Mouse (Mus musculus): ENCODE results near the gene Cyb5d1. TPM values are rescaled to one million over a fixed set of nuclear protein-coding genes. Genes with fewer than 3 reads are reported as not detected.
A peak's percentile ranks its signal among the peaks of the same experiment; 100 is the strongest.

Cyb5d1 gene
- polyA plus RNA-seq, 1 experiment: 40.2 TPM

GRCm38 (mm10) chr11:69379600-69379999 is 15.8 kb downstream of the Cyb5d1 start:
- TF ChIP-seq POLR2A (IDR thresholded peaks at IDR 0.05; ENCODE audit: borderline replicate concordance, insufficient read depth, low read length) (no peak), CTCF (IDR thresholded peaks at IDR 0.05; ENCODE audit: borderline replicate concordance, insufficient read depth, low read depth, low read length) (no peak)

GRCm38 (mm10) chr11:69377766-69378165 is 17.7 kb downstream of the Cyb5d1 start:
- H3K27ac ChIP-seq (ENCODE audit: insufficient read depth, low read length): no peak overlapping the region
- H3K4me3 ChIP-seq (replicated peaks; ENCODE audit: insufficient read depth, low read depth, low read length): no peak overlapping the region
- TF ChIP-seq POLR2A (IDR thresholded peaks at IDR 0.05; ENCODE audit: borderline replicate concordance, insufficient read depth, low read length): no peak
- TF ChIP-seq CTCF (IDR thresholded peaks at IDR 0.05; ENCODE audit: borderline replicate concordance, insufficient read depth, low read depth, low read length): no peak
- no peak for DNase-seq
- WGBS: 84% methylated on average over 3 of the region's 3 CpGs
- peaks cover 19% of the 10 kb centered on the region for H3K4me1 ChIP-seq (ENCODE audit: control insufficient read depth, insufficient read depth, low read length)
- no peaks in the 10 kb centered on the region for H3K27me3 ChIP-seq (ENCODE audit: control insufficient read depth, insufficient read depth, low read length)

More at GRCm38 (mm10) chr11:69379600-69379999, 15.8 kb downstream of the Cyb5d1 start:
- Histone ChIP-seq H3K4me1 (ENCODE audit: control insufficient read depth, insufficient read depth, low read length) (peaks cover 15% of the 10 kb centered on the region), H3K27me3 (ENCODE audit: control insufficient read depth, insufficient read depth, low read length) (no peaks in the 10 kb centered on the region), H3K27ac (ENCODE audit: insufficient read depth, low read length) (no peak overlapping the region), H3K4me3 (replicated peaks; ENCODE audit: insufficient read depth, low read depth, low read length) (no peak overlapping the region)
- no peak for DNase-seq
- 91% methylated on average over 3 of the region's 3 CpGs for WGBS

GRCm38 (mm10) chr11:69375646-69376045 is 19.8 kb downstream of the Cyb5d1 start:
- TF ChIP-seq POLR2A (IDR thresholded peaks at IDR 0.05; ENCODE audit: borderline replicate concordance, insufficient read depth, low read length): no peak
- no peak for TF ChIP-seq CTCF (IDR thresholded peaks at IDR 0.05; ENCODE audit: borderline replicate concordance, insufficient read depth, low read depth, low read length)
- Histone ChIP-seq H3K27ac (ENCODE audit: insufficient read depth, low read length) (no peak overlapping the region), H3K27me3 (ENCODE audit: control insufficient read depth, insufficient read depth, low read length) (no peaks in the 10 kb centered on the region), H3K4me3 (replicated peaks; ENCODE audit: insufficient read depth, low read depth, low read length) (no peak overlapping the region), H3K4me1 (ENCODE audit: control insufficient read depth, insufficient read depth, low read length) (peaks cover 17% of the 10 kb centered on the region)
- no peak for DNase-seq
- WGBS: 86% methylated on average over 4 of the region's 4 CpGs

GRCm38 (mm10) chr11:69373223-69373965 is 22.0 kb downstream of the Cyb5d1 start:
- TF ChIP-seq CTCF (IDR thresholded peaks at IDR 0.05; ENCODE audit: borderline replicate concordance, insufficient read depth, low read depth, low read length) (no peak), POLR2A (IDR thresholded peaks at IDR 0.05; ENCODE audit: borderline replicate concordance, insufficient read depth, low read length) (no peak)
- no peak overlapping the region for H3K27ac ChIP-seq (ENCODE audit: insufficient read depth, low read length)

GRCm38 (mm10) chr11:69372780-69373170 is 22.7 kb downstream of the Cyb5d1 start:
- Histone ChIP-seq H3K4me1 (ENCODE audit: control insufficient read depth, insufficient read depth, low read length) (peaks cover 23% of the 10 kb centered on the region), H3K27me3 (ENCODE audit: control insufficient read depth, insufficient read depth, low read length) (no peaks in the 10 kb centered on the region), H3K4me3 (replicated peaks; ENCODE audit: insufficient read depth, low read depth, low read length) (no peak overlapping the region), H3K27ac (ENCODE audit: insufficient read depth, low read length) (no peak overlapping the region; the same call in 1 of the 2 replicates)
- TF ChIP-seq CTCF (IDR thresholded peaks at IDR 0.05; ENCODE audit: borderline replicate concordance, insufficient read depth, low read depth, low read length) (peak; percentile 30; the same call in 1 of the 2 replicates), POLR2A (IDR thresholded peaks at IDR 0.05; ENCODE audit: borderline replicate concordance, insufficient read depth, low read length) (no peak)
- 63% methylated on average over 3 of the region's 3 CpGs for WGBS
- DNase-seq: no peak

More at GRCm38 (mm10) chr11:69373223-69373965, 22.0 kb downstream of the Cyb5d1 start:
- peaks cover 17% of the 10 kb centered on the region for H3K4me1 ChIP-seq (ENCODE audit: control insufficient read depth, insufficient read depth, low read length)
- 94% methylated on average over 16 of the region's 16 CpGs for WGBS
- no peaks in the 10 kb centered on the region for H3K27me3 ChIP-seq (ENCODE audit: control insufficient read depth, insufficient read depth, low read length)
- DNase-seq: no peak
- no peak overlapping the region for H3K4me3 ChIP-seq (replicated peaks; ENCODE audit: insufficient read depth, low read depth, low read length)

GRCm38 (mm10) chr11:69372056-69372779 is 23.2 kb downstream of the Cyb5d1 start:
- Histone ChIP-seq H3K4me3 (replicated peaks; ENCODE audit: insufficient read depth, low read depth, low read length) (peak overlapping the region; percentile 15), H3K27ac (ENCODE audit: insufficient read depth, low read length) (peak overlapping the region; percentile 72), H3K4me1 (ENCODE audit: control insufficient read depth, insufficient read depth, low read length) (peaks cover 24% of the 10 kb centered on the region), H3K27me3 (ENCODE audit: control insufficient read depth, insufficient read depth, low read length) (no peaks in the 10 kb centered on the region)
- 7% methylated on average over 12 of the region's 12 CpGs for WGBS
- TF ChIP-seq CTCF (IDR thresholded peaks at IDR 0.05; ENCODE audit: borderline replicate concordance, insufficient read depth, low read depth, low read length): no peak
- TF ChIP-seq POLR2A (IDR thresholded peaks at IDR 0.05; ENCODE audit: borderline replicate concordance, insufficient read depth, low read length): peak; percentile 29; the same call in 1 of the 2 replicates
- peak; percentile 91 to 96 for DNase-seq

- Histone ChIP-seq H3K4me3 (replicated peaks; ENCODE audit: insufficient read depth, low read depth, low read length) (no peak overlapping the region), H3K4me1 (ENCODE audit: control insufficient read depth, insufficient read depth, low read length) (peaks cover 24% of the 10 kb centered on the region), H3K27me3 (ENCODE audit: control insufficient read depth, insufficient read depth, low read length) (no peaks in the 10 kb centered on the region), H3K27ac (ENCODE audit: insufficient read depth, low read length) (peak overlapping the region; percentile 3; the same call in 1 of the 2 replicates)
- DNase-seq: no peak
- TF ChIP-seq POLR2A (IDR thresholded peaks at IDR 0.05; ENCODE audit: borderline replicate concordance, insufficient read depth, low read length): no peak
- no peak for TF ChIP-seq CTCF (IDR thresholded peaks at IDR 0.05; ENCODE audit: borderline replicate concordance, insufficient read depth, low read depth, low read length)
- WGBS: 33% methylated on average over 12 of the region's 12 CpGs
Measured at GRCm38 (mm10) chr11:69371601-69372000, 23.8 kb downstream of the Cyb5d1 start.
